8 mouse cellular contexts compared by ENCODE assay signal in the genomic region with DNA sequence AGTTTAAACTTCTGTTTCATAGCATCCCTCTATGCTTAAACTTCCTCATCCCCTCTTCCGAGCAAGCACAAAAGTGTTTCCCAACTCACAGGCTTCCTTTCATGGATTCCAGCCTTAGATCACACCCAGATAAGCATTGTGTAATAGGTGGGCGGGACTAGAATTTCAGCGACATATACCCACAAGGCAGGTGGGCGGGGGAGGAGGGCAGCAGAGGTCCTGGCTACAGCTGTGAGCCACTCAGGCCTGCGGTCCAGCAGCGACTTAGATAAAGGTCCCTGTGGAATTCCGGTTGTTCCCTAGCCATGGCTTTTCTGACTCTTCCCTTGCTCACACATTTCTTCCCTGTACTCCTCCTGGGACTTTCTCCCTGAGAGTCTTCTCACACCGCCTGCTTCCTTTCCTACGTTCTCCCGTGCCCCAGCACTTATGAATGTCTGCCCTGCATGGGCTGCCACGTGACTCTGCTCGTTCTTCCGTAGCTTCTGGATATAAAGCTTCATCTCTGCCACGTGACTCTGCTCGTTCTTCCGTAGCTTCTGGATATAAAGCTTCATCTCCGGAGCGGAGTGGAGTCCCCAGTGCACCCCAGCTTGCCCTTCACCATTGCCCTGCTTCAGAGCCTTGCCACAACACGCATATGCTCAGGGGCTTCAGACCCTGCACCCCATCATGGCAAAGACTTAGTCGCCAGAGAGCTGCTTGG.
DNase-seq lines count a peak whose midpoint lies in the region; ATAC-seq and TF ChIP-seq lines count a peak whose summit lies in the region.

No protein-coding gene starts in this region.

- no peaks in the 10 kb centered on the region for H3K27me3 ChIP-seq in embryonic facial prominence, embryonic 14.5 days (replicated peaks; ENCODE audit: control insufficient read depth, insufficient read depth, low read length)
- no peaks in the 10 kb centered on the region for H3K27me3 ChIP-seq in hindbrain, embryonic 13.5 days
- no peaks in the 10 kb centered on the region for H3K27me3 ChIP-seq in liver, embryonic 14.5 days (ENCODE audit: control insufficient read depth, insufficient read depth, low read length)

- TF ChIP-seq POLR2A in olfactory bulb, adult 2 months (IDR thresholded peaks at IDR 0.05; ENCODE audit: insufficient read depth, low read depth, low read length): no peak

- peaks cover 14% of the 10 kb centered on the region; the same call in 1 of the 2 replicates for H3K36me3 ChIP-seq in embryonic facial prominence, embryonic 14.5 days (ENCODE audit: control insufficient read depth, insufficient read depth, low read length)
- H3K36me3 ChIP-seq in hindbrain, embryonic 13.5 days: 0 out of 2 replicates have a peak, but pooled peaks cover 6% of the 10 kb centered on the region
- no peaks in the 10 kb centered on the region; the same call in 1 of the 2 replicates for H3K36me3 ChIP-seq in liver, embryonic 14.5 days (replicated peaks; ENCODE audit: control insufficient read depth, insufficient read depth, low read depth)

- TF ChIP-seq CTCF in liver, embryonic 14.5 days (IDR thresholded peaks at IDR 0.05; ENCODE audit: low read depth): no peak
- TF ChIP-seq CTCF in olfactory bulb, adult 2 months (IDR thresholded peaks at IDR 0.05; ENCODE audit: insufficient read depth, low read depth, low read length): no peak

- H3K4me1 ChIP-seq in embryonic facial prominence, embryonic 14.5 days (ENCODE audit: control insufficient read depth, insufficient read depth, low read length): peaks cover 19% of the 10 kb centered on the region
- peaks cover 25% of the 10 kb centered on the region for H3K4me1 ChIP-seq in hindbrain, embryonic 13.5 days (replicated peaks)
- peaks cover 3 to 14% of the 10 kb centered on the region in 2 experiments; a peak in 2 of 4 replicates for H3K4me1 ChIP-seq in liver, embryonic 14.5 days (replicated peaks; ENCODE audit: control insufficient read depth in 2 of 2, insufficient read depth in 2 of 2, low read length in 1 of 2)
- peaks cover 19% of the 10 kb centered on the region for H3K4me1 ChIP-seq in olfactory bulb, adult 2 months (ENCODE audit: control insufficient read depth, insufficient read depth, low read length)

- H3K9ac ChIP-seq in embryonic facial prominence, embryonic 14.5 days (ENCODE audit: low read depth, low read length): no peak overlapping the region
- H3K9ac ChIP-seq in hindbrain, embryonic 13.5 days: peak overlapping the region; percentile 40; the same call in 1 of the 2 replicates
- no peak overlapping the region for H3K9ac ChIP-seq in liver, embryonic 14.5 days (replicated peaks)

- no peaks in the 10 kb centered on the region for H3K9me3 ChIP-seq in embryonic facial prominence, embryonic 14.5 days (ENCODE audit: control insufficient read depth, low read length)
- H3K9me3 ChIP-seq in hindbrain, embryonic 13.5 days: no peaks in the 10 kb centered on the region
- H3K9me3 ChIP-seq in liver, embryonic 14.5 days (ENCODE audit: control insufficient read depth, low read length): no peaks in the 10 kb centered on the region

- 40% methylated on average over 20 of the region's 20 CpGs for WGBS in embryonic facial prominence, embryonic 14.5 days
- 40% methylated on average over 20 of the region's 20 CpGs for WGBS in hindbrain, embryonic 13.5 days
- WGBS in liver, embryonic 14.5 days (ENCODE audit: insufficient replicate concordance): 64% methylated on average over 20 of the region's 20 CpGs
- WGBS in olfactory bulb, adult 2 months: 59% methylated on average over 20 of the region's 20 CpGs

- no peak overlapping the region for H3K27ac ChIP-seq in embryonic facial prominence, embryonic 14.5 days (replicated peaks; ENCODE audit: low read depth, low read length)
- H3K27ac ChIP-seq in hindbrain, embryonic 13.5 days: peak overlapping the region; percentile 18; the same call in 1 of the 2 replicates
- no peak overlapping the region for H3K27ac ChIP-seq in liver, embryonic 14.5 days
- 0 out of 2 replicates have a peak overlapping the region, but pooled peaks have one; percentile 23 for H3K27ac ChIP-seq in olfactory bulb, adult 2 months (ENCODE audit: insufficient read depth, low read depth, low read length)

- H3K4me2 ChIP-seq in embryonic facial prominence, embryonic 14.5 days (ENCODE audit: low read depth, low read length): 0 out of 2 replicates have a peak overlapping the region, but pooled peaks have one; percentile 10
- H3K4me2 ChIP-seq in hindbrain, embryonic 13.5 days: peak overlapping the region; percentile 34
- no peak overlapping the region for H3K4me2 ChIP-seq in liver, embryonic 14.5 days (ENCODE audit: low read depth)

- TF ChIP-seq EP300 in liver, embryonic 14.5 days (IDR thresholded peaks at IDR 0.05; ENCODE audit: low read depth): no peak

- ATAC-seq in embryonic facial prominence, embryonic 14.5 days (ENCODE audit: low read depth): peak; percentile 56; the same call in 1 of the 2 replicates
- peak; percentile 43; the same call in 1 of the 2 replicates for ATAC-seq in hindbrain, embryonic 13.5 days (ENCODE audit: low FRiP score)
- peak; percentile 70 for ATAC-seq in liver, embryonic 14.5 days (ENCODE audit: insufficient read depth)

- DNase-seq in gastrocnemius, adult 18-20 months (ENCODE audit: low spot score): peak; percentile 60
- DNase-seq in gastrocnemius, postnatal 10 days: no peak
- peak; percentile 78 for DNase-seq in embryonic facial prominence, embryonic 14.5 days (ENCODE audit: low spot score)
- DNase-seq in liver, embryonic 14.5 days (ENCODE audit: low read depth in 3 of 3, low spot score in 3 of 3): peak; percentile 37 to 54 (median 50)
- DNase-seq in spleen, postnatal 10 days (ENCODE audit: low spot score in 2 of 2): no peak
- no peak for DNase-seq in spleen, adult 18-20 months

- no peak overlapping the region for H3K4me3 ChIP-seq in embryonic facial prominence, embryonic 14.5 days (ENCODE audit: low read depth, low read length)
- H3K4me3 ChIP-seq in hindbrain, embryonic 13.5 days: no peak overlapping the region; the same call in 1 of the 2 replicates
- H3K4me3 ChIP-seq in liver, embryonic 14.5 days (ENCODE audit: insufficient read depth in 1 of 2, low read depth in 2 of 2, low read length in 2 of 2): no peak overlapping the region
- no peak overlapping the region for H3K4me3 ChIP-seq in olfactory bulb, adult 2 months (ENCODE audit: insufficient read depth, low read depth, low read length)

Comparison
In these comparisons a context has a peak if more than half of its experiments do, and no peak if none do; other contexts are left out.
1. DNase-seq: peak in gastrocnemius, adult 18-20 months (single experiment), embryonic facial prominence, embryonic 14.5 days (single experiment) and liver, embryonic 14.5 days (3 of 3); none in gastrocnemius, postnatal 10 days (single experiment), spleen, postnatal 10 days (0 of 2) and spleen, adult 18-20 months (0 of 2).
2. H3K27ac ChIP-seq: peak in hindbrain, embryonic 13.5 days (single experiment) and olfactory bulb, adult 2 months (single experiment); none in embryonic facial prominence, embryonic 14.5 days (single experiment) and liver, embryonic 14.5 days (single experiment).
3. Peak in every context shown above with its lines, with median percentiles within 50 percentile points of each other: ATAC-seq.